Mouse (Mus musculus) lung, embryonic 15.5 days (tissue): ENCODE measurements at regions not wholly inside any gene's neighbourhood (a gene's known extent, or its start where the extent isn't known, plus 50 kb on each side); places are given as distances from the start of the nearest gene placed in this dataset.

ENCODE experiments used
- ATAC-seq: fragments of 200-750 bp; cut with Nextera tagmentation; 2 replicates; pipeline ENCODE4 v1.8.0; 2017; ENCODE audit warnings: moderate number of reproducible peaks, borderline replicate concordance; ENCODE audit not compliant: low FRiP score, low TSS enrichment; ENCODE audit errors: extremely low read depth
- H3K27ac ChIP-seq: fragments of 300-500 bp; sonication (generic); 2 replicates; pipeline ENCODE4 v1.5.1; 2015; ENCODE audit warnings: moderate library complexity, mild to moderate bottlenecking, inconsistent platforms
- H3K27me3 ChIP-seq: fragments of 300-500 bp; sonication (generic); 2 replicates; pipeline ENCODE4 v1.6.1; 2015; ENCODE audit warnings: inconsistent platforms
- H3K36me3 ChIP-seq: fragments of 300-500 bp; sonication (generic); 2 replicates; pipeline ENCODE4 v1.6.1; 2015; ENCODE audit warnings: inconsistent platforms
- H3K4me1 ChIP-seq: fragments of 300-500 bp; sonication (generic); 2 replicates; pipeline ENCODE4 v1.6.1; 2015; ENCODE audit warnings: inconsistent platforms
- H3K4me2 ChIP-seq: fragments of 300-500 bp; sonication (generic); 2 replicates; pipeline ENCODE4 v1.6.1; 2015; ENCODE audit warnings: inconsistent platforms, mild to moderate bottlenecking, moderate library complexity
- H3K4me3 ChIP-seq: fragments of 300-500 bp; sonication (generic); 2 replicates; pipeline ENCODE4 v1.5.1; 2015; ENCODE audit warnings: mild to moderate bottlenecking, inconsistent platforms
- H3K9ac ChIP-seq: fragments of 300-500 bp; sonication (generic); 2 replicates; pipeline ENCODE4 v1.6.1; 2015; ENCODE audit warnings: inconsistent platforms
- H3K9me3 ChIP-seq: fragments of 300-500 bp; sonication (generic); 2 replicates; pipeline ENCODE4 v1.6.1; 2016; ENCODE audit warnings: inconsistent platforms
- WGBS: fragments of 180-500 bp; shearing (Covaris S2); methylation state at CpG from one replicate; pipeline ENCODE4 v1.1.7; 2015; 5-methylcytosine and 5-hydroxymethylcytosine counted together

DNA sequence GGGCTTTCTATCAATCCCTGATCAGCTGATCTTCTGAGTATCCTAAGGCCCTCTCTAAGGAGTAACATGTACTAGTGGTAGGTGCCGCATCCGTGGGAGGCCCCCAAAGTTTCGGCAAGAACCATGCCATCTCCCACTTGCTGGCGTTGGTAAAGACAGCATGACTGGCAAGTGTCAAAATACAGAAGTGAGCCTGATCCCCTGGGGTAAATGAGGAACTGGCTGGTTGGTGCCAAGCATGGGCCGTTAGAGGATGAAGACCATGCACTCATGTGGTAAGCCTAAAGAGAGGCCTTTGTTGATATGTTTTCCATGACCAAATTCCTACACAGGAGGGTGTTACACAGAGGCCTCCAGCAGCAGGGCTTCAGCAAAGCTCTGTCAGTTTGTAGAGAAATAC lies 161.9 kb upstream of the Irf2bp2 start:
- Histone ChIP-seq H3K4me2 (no peak overlapping the region), H3K9ac (no peak overlapping the region), H3K4me3 (no peak overlapping the region), H3K36me3 (no peaks in the 10 kb centered on the region), H3K9me3 (no peaks in the 10 kb centered on the region), H3K4me1 (peaks cover 19% of the 10 kb centered on the region), H3K27me3 (no peaks in the 10 kb centered on the region), H3K27ac (no peak overlapping the region)
- WGBS: 89% methylated on average over 5 of the region's 5 CpGs
- ATAC-seq: no peak

DNA sequence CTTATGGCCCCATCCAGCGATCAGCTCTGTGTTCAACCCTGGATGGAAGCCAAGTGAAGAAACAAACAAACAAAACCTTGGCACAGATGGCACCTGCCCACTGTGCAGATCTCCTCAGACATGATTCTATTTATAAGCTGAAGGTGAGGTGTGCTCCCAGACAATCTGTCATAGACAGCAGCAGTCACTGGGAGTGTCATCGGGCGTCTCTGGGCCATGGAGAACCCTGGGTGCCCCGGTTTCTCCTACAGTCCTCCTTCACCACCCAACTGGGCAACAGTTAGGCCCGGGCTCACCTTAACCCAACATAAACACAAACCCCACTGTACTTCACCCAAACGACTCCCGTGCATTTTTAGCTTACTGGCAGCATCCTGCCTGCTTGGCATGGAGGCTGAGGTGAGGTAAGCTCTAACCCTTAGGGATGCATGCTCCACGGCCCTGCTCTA lies 160.6 kb upstream of the Irf2bp2 start:
- 77% methylated on average over 8 of the region's 8 CpGs for WGBS
- Histone ChIP-seq H3K9me3 (no peaks in the 10 kb centered on the region), H3K27ac (no peak overlapping the region), H3K4me3 (no peak overlapping the region), H3K9ac (no peak overlapping the region), H3K36me3 (no peaks in the 10 kb centered on the region), H3K27me3 (no peaks in the 10 kb centered on the region), H3K4me1 (peaks cover 23% of the 10 kb centered on the region), H3K4me2 (no peak overlapping the region)
- no peak for ATAC-seq

DNA sequence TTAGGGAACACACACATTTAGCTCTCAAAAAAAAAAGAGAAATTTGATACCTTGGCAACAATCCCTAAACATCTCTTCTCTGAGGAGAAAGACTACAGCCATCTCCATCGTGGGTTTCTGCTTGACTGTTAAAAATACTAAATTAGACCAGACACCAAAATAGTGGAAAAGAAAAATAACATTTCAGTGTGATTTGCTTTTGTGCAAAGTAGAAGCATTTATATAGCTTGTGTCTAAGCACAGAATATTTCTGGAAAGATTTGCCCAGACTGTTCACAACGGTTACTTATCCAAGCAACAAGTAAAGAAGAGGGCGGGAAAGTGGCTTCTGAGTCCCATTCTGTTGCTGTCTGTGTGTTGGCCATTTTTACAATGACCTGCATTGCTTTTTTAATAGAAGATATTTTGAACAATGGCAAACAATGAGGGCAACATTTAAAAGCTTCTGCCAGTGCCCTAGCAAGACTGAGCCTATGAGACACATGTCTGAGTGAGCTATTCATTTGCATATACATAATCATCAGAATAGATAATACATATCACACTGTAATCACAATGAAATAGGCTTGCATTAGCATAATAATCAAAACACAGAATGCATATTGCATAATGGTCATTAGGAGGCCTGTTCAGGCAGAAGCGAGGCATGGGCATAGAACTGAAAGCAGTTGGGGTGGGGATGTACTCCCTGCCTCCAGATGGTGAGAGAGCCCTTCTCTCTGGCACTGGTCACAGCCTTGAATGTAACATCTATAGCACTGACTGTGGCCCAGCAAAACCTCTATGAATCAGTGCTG lies 159.5 kb upstream of the Irf2bp2 start:
- peaks cover 20% of the 10 kb centered on the region for H3K4me1 ChIP-seq
- no peak for ATAC-seq
- no peak overlapping the region for H3K4me2 ChIP-seq
- no peak overlapping the region for H3K27ac ChIP-seq
- no peak overlapping the region for H3K9ac ChIP-seq
- H3K4me3 ChIP-seq: no peak overlapping the region
- 67% methylated on average over 4 of the region's 4 CpGs for WGBS
- H3K9me3 ChIP-seq: no peaks in the 10 kb centered on the region
- no peaks in the 10 kb centered on the region for H3K27me3 ChIP-seq
- H3K36me3 ChIP-seq: no peaks in the 10 kb centered on the region

DNA sequence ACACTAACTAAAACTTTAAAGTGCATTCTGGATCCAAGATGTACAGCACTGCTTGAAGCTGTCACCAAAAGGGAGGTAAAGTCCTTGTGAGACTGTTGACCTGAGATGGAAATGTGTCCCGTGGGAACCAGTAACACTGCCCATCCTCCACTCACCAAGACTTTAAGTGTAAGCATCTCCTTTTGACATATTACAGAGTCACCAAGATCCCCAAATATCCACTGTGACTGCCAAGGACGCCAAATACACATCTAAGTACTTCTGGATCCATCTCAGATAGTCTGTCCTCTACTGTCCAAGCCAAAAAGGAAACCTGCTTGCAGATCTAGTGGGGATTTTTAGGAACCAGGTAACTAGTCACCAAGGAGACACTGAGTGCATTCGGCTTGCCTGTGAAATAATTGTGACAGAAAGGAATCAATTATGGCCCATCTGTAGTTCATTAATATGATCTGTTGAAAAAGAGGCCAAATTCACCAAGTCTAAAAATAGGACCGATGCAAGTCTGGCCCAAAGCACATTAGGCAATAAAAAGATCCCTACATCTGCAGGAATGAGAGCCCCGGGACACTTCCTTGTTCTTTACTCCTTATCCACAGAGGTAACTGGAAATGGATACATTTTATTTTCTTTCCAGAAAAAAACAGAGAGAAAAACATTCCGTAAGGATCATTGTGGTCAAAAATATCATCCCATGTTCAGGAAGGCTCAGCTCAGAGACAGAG lies 157.8 kb upstream of the Irf2bp2 start:
- H3K4me2 ChIP-seq: no peak overlapping the region
- H3K36me3 ChIP-seq: no peaks in the 10 kb centered on the region
- ATAC-seq: no peak
- no peak overlapping the region for H3K9ac ChIP-seq
- no peak overlapping the region for H3K27ac ChIP-seq
- no peak overlapping the region for H3K4me3 ChIP-seq
- H3K9me3 ChIP-seq: no peaks in the 10 kb centered on the region
- H3K4me1 ChIP-seq: peaks cover 14% of the 10 kb centered on the region; the same call in 1 of the 2 replicates
- 60% methylated on average over 6 of the region's 6 CpGs for WGBS
- H3K27me3 ChIP-seq: no peaks in the 10 kb centered on the region

DNA sequence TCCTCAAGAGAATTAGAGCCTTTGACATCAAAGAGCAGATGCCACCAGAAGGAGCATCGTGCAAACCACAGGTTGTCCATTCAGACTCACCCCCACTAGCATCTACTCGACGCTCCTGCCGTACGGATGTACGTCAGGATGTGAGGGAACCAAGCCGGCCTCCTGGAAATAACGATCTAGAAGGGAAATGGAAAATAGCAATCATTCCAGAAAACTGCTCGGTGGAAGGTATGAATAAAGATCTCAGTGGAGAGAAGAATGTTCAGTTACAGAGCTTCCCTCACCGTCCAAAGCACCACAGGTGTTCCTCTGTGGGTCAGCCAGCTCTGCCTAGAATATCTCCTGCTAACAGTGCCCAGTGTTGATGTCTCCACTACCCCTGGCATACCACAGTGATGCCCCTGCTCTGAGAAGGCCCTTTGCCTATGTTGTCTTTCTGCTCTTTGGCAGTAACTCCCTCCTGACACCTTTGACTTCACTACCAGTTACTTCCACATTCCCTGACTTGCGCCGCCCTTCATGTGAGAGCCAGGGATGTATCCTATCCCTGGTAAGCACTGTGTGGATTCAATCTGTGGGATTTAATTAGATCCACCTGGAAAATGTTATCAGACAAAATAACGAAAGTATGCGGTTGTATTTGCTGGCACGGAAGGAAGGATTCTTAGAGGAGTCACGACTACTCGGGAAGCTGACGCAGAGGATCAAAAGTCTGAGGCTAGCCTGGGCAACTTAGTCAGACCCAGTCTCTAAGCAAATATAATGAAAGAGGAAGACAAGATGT lies 152.4 kb upstream of the Irf2bp2 start:
- Histone ChIP-seq H3K27me3 (no peaks in the 10 kb centered on the region), H3K9ac (no peak overlapping the region), H3K4me2 (no peak overlapping the region), H3K27ac (no peak overlapping the region), H3K9me3 (no peaks in the 10 kb centered on the region), H3K36me3 (no peaks in the 10 kb centered on the region), H3K4me3 (no peak overlapping the region), H3K4me1 (peaks cover 25% of the 10 kb centered on the region)
- 73% methylated on average over 18 of the region's 18 CpGs for WGBS
- ATAC-seq: no peak

DNA sequence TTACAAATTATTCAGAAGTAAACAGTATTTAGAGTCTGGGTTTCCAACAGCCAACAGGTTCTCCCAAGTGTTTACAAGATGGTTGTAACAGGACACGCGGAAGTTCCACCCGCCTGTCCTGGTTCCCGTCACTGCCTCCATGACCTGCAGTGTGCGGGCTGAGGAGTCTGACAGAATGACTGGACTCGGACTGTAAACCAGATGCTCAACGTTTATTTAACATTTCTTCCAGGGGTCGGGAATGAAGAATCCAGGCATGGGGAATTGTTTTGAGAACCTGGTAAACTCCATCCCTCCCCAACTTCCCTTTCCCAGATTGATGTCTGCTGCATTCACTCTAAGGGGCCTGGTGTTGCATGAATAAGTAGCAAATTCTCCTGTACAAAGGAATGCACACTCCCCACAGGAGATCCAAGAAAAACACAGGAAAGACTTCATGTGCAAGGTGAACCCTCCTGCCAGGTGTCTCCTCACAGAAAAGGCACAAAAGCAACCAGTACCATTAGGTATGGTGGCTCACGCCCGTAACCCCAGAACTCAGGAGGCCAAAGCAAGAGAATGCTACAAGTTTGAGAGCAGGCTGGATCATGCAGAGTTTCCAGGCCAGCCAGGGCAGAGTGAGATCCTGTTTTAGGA lies 151.1 kb upstream of the Irf2bp2 start:
- Histone ChIP-seq H3K4me2 (no peak overlapping the region), H3K36me3 (no peaks in the 10 kb centered on the region), H3K9me3 (no peaks in the 10 kb centered on the region), H3K4me3 (no peak overlapping the region), H3K9ac (no peak overlapping the region), H3K27ac (peak overlapping the region; percentile 16; the same call in 1 of the 2 replicates), H3K4me1 (peaks cover 31% of the 10 kb centered on the region), H3K27me3 (no peaks in the 10 kb centered on the region)
- ATAC-seq: no peak
- 45% methylated on average over 10 of the region's 10 CpGs for WGBS

DNA sequence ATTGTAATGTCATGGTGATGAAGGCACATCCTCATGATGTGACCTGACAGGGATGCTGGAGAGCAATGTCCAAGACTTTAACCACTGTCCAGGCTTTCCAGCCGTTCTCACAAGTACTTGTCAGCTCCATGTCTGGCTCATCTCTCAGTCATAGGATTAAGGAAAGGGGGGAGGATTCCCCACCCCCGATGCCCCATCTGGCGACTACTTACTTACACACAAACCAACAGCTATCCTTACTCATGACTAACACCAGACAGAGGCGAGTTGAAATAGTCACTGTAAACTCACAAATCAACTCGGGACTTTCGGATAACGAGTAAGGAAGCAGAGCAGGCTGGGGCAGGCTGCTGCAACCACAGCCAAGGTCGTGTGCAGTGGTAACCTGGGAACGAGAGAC lies 149.5 kb upstream of the Irf2bp2 start:
- no peak overlapping the region for H3K4me3 ChIP-seq
- no peak overlapping the region for H3K4me2 ChIP-seq
- no peaks in the 10 kb centered on the region for H3K36me3 ChIP-seq
- WGBS: 64% methylated on average over 9 of the region's 9 CpGs
- no peaks in the 10 kb centered on the region for H3K9me3 ChIP-seq
- no peak for ATAC-seq
- H3K9ac ChIP-seq: no peak overlapping the region
- H3K4me1 ChIP-seq: peaks cover 31% of the 10 kb centered on the region
- H3K27me3 ChIP-seq: no peaks in the 10 kb centered on the region
- H3K27ac ChIP-seq: no peak overlapping the region

DNA sequence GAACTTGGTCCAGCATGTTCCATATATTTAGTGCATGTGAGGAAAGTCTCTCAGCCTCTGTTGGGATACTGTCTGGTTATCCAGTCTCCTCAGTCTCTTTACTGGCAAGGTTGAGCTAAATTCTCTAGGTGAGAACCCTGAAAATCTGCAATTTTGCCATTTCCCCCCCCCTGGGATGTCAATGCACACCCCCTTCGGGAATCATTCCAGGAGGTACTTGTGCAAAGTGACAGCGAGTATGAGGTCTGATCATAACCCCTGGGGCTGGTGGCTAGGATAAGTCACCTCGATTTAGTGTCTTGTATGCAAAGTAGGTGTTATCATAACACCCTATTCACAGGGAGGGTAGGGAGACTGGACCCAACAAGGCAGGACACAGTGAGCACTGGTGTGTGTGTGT lies 148.3 kb upstream of the Irf2bp2 start:
- Histone ChIP-seq H3K36me3 (no peaks in the 10 kb centered on the region), H3K4me2 (no peak overlapping the region), H3K27me3 (no peaks in the 10 kb centered on the region), H3K4me3 (no peak overlapping the region), H3K27ac (no peak overlapping the region), H3K9ac (no peak overlapping the region), H3K4me1 (peaks cover 43% of the 10 kb centered on the region), H3K9me3 (no peaks in the 10 kb centered on the region)
- ATAC-seq: no peak
- WGBS: 77% methylated on average over 3 of the region's 3 CpGs

DNA sequence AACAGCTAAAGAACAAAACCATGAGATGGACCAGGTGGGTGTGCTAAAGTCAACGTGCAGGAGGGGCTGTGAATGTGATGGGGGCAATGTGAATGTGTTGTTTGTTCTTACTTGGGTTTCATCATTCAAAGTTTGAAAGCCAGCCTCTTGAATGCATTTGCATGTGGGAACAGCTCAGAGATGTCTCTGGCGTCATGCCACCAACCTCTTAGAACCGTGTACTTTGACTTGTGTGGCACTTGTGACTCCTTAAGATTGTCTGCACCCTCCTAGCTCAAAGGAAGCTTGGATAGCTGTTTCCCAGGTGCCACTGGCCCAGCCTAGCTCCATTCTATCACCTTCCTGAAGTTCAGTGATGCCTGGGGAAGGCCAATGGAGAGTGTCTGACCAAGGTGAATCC lies 147.2 kb upstream of the Irf2bp2 start:
- WGBS: 40% methylated on average over 3 of the region's 3 CpGs
- Histone ChIP-seq H3K9me3 (no peaks in the 10 kb centered on the region), H3K36me3 (no peaks in the 10 kb centered on the region), H3K9ac (no peak overlapping the region), H3K4me2 (no peak overlapping the region), H3K4me3 (no peak overlapping the region), H3K4me1 (peaks cover 54% of the 10 kb centered on the region), H3K27me3 (no peaks in the 10 kb centered on the region), H3K27ac (peak overlapping the region; percentile 54)
- ATAC-seq: 0 out of 2 replicates have a peak, but pooled peaks have one; percentile 17

DNA sequence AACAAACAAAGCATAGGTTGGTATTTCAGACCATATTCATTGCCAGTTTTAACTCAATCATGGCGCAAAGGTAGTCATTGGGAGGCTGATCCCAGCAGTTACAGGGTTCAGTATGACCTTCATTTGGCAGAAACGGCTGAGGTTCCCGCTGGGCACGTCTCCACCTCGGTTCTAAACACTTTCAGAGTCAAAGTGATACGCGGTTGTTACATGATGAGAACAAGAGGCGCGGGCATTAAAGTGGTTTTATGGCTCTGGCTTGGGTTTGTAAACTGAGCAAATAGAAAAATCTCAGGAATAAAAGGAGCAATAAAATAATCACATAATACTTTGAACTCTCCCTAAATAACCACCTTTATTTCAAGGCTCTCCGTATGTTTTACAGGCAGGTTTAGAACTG lies 146.0 kb upstream of the Irf2bp2 start:
- Histone ChIP-seq H3K9ac (no peak overlapping the region), H3K27ac (no peak overlapping the region), H3K4me1 (peaks cover 59% of the 10 kb centered on the region), H3K4me3 (no peak overlapping the region), H3K9me3 (no peaks in the 10 kb centered on the region), H3K4me2 (no peak overlapping the region), H3K36me3 (no peaks in the 10 kb centered on the region), H3K27me3 (no peaks in the 10 kb centered on the region)
- ATAC-seq: no peak
- WGBS: 84% methylated on average over 10 of the region's 10 CpGs

DNA sequence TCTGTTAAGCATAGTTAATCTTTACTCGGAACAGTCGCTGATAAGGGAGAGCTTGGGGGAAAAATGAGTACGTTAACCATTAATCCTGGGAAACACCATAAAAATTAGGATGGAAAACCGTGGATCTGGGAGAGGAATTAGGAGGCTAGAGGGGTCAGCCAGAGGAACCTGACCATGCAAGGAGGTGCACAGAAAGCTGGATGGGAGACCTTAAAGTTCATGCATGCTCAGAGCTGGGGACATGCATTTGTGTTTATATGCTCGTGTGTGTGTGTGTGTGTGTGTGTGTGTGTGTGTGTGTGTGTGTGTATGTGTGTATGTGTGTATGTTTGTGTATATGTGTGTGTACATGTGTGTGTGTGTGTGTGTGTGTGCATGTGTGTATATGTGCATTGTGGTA lies 143.2 kb upstream of the Irf2bp2 start:
- WGBS: 20% methylated on average over 5 of the region's 5 CpGs

More for the DNA sequence above, 143.2 kb upstream of the Irf2bp2 start:
- peak overlapping the region; percentile 35; the same call in 1 of the 2 replicates for H3K4me2 ChIP-seq
- H3K27ac ChIP-seq: peak overlapping the region; percentile 100
- no peaks in the 10 kb centered on the region for H3K27me3 ChIP-seq
- H3K4me1 ChIP-seq: peaks cover 77% of the 10 kb centered on the region
- H3K9ac ChIP-seq: 0 out of 2 replicates have a peak overlapping the region, but pooled peaks have one; percentile 18
- H3K9me3 ChIP-seq: no peaks in the 10 kb centered on the region
- no peaks in the 10 kb centered on the region for H3K36me3 ChIP-seq
- no peak overlapping the region for H3K4me3 ChIP-seq
- no peak for ATAC-seq
